Mouse (Mus musculus): ENCODE data around the gene Gm49322.
"Not testable (repeated sequence)": the region's sequence is repeated elsewhere in the genome, so short reads cannot be mapped to it uniquely, and the experiment has no call there.

Gene Gm49322

GRCm38 (mm10) chr10:80614351-80614750 is 8.5 kb downstream of the Gm49322 start:
- peak; percentile 56 for DNase-seq

DNA sequence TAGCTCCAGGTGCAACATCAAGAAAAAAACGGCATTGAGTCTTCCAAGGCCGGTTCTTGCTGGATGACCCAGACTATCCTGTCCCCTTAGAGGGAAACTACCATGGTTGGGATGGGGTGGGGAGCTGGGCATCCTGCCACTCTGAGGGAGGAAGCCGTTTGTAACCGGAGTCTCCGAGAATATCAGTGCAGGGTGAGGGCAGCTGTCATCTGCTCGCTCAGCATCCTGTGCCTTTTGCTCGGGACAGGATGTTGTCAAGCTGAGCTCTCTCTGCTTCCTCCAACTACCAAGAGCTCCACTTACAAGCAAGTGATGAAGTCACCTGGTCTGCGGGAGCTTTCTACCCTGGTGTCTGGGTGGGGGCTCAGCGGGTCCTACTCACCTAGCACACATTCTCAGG is 12.4 kb downstream of the Gm49322 start:
- DNase-seq = peak; percentile 73

DNA sequence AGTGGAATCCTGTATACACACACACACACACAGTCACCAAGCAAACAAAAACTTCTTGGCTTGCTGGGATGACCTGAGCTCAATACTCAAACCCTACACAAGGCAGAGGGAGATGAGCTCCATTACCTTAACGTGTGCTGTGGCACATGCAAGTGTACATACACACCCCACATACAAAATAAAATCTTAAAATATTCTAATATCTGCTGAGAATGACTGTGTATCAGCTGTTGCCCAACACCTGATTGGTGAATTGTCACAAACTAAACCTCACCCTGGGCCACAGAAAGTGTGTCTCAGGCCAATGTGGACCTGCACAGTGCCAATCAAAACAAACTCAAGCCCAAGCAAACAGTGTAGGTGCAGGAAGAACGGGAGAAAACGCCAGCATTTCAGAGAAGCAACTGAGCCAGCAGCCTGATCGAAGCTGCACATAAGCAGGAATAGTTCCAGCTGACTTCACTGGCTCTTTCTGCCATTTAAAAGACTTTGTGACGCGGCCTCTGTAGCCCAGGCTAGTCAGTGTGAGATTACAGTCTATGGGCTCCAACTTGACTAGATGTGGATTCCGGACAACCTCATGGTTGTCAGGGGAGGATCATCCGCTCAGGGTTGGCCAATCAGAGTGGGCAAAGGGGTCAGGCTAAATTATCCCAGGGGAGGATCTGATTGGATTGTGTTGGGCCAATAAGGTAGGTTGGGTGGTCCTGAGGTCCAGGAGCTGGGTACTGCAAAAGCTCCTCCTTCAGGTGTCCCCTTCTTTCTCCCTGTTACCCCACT is 13.8 kb downstream of the Gm49322 start:
- DNase-seq = no peak

- no peak for DNase-seq
These were observed 14.5 kb downstream of the Gm49322 start for GRCm38 (mm10) chr10:80620365-80620764.

GRCm38 (mm10) chr10:80620796-80621689 is 15.2 kb downstream of the Gm49322 start:
- no peak for DNase-seq

DNA sequence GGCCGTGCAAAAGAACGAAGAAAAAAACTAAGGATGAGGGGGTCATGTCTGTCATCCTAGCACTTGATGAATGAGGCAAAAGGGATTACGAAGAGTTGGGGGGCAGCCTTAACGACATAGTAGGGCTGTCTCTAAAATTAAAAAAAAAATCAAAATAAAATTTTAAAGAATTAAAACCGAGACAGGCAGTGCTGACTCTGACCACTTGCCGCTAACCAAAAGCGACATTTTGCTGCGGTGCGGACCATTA is 15.8 kb downstream of the Gm49322 start:
- DNase-seq = no peak

DNA sequence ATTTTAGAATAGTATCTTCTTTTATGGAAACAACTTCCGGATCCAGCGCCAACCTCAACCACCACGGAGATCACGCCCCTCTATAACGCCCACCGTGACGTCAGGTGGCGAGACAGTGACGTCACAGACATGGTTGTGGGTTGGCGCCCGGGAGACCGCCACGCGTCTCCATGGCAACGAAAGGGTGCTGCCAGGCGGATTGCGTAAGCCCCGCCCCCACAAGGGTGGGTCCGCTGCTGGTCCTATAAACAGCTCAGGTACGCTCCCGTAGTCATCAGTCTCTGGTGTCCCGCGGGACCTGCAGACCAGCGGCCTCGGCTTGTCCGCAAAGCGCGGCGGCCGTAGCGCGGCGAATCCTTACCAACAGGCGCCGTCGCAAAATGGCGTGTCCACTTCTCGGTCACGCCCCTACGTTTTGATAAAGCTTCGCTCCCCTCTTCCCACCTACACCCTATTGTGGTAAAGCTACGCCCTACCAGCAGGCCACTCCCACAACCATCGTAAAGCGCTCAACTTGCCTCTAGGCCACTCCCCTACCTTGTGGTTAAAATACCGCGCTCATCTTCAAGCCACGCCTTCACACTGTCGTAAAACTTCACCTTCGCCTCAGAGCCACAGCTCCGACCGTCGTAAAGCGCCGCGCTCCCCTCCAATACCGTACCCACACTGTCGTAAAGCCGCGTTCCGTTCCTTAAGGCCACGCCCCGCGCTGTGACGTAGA is 16.3 kb downstream of the Gm49322 start:
- peak; percentile 100 for DNase-seq

- peak; percentile 92 for DNase-seq
These were observed 17.0 kb downstream of the Gm49322 start, which contains the start of gene Csnk1g2 for GRCm38 (mm10) chr10:80622661-80623456. Gene Csnk1g2 (plus strand): TSS chr10:80622838.

DNA sequence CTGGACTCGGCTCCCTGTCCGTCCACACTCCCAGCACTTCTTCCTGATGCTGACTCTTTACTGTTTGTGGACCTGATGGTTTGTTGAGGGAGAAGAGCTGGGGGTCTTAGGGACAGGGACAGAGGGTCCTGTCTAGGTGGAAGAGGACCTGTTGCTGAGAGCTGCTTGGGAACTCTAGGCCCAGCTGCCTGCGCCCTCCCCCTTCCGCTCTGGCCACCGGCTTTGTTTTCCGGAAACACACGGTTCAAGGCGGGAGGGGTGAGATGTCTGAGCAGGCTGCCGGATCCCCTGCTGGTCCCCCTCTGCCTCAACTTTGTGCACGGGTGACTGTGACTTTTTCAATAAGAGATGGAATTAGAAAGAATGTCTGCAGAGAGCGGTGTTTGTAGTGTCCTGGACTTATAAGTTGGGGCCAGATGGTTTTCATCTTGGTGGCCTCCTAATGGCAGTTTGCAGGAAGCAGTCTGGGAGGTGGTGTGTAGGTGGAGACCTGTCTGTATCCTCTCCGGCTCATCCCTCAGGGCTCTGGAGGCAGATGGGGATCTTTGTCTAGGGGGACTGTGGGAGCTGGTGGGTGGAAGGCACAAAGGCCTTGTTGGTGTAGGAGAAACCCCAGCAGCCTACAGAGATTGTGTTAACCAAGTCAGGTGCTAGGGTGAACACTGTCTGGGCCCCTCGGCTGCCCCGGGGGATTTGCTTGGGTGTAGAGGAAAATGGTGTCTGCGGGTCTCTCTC is 17.8 kb downstream of the Gm49322 start:
- DNase-seq = peak; percentile 84

- DNase-seq = no peak
These were observed 19.9 kb downstream of the Gm49322 start for GRCm38 (mm10) chr10:80625764-80626163.

- DNase-seq = no peak
These were observed 21.9 kb downstream of the Gm49322 start for GRCm38 (mm10) chr10:80627685-80628084.

DNA sequence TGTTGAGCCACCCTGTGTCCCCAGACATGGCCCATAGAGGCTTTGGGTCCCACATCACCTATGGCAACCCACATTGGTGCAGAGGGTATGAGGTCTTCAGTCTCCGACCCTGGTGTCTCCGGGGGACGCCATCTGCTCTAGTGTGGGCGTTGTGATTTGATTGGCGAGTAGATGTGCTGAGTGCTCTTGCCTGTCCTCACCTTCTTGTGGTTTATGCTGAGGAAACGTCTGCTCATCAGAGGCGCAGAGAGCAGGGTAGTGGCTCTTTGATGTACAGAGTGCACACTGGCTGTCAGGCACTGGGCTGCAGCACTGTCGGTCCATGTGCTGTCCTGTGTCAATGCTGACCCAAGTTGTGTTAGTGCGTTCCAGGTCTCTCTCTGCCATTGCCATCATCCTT is 23.1 kb downstream of the Gm49322 start:
- DNase-seq = no peak

- DNase-seq = no peak
These were observed 29.5 kb downstream of the Gm49322 start for GRCm38 (mm10) chr10:80635345-80635744.

- no peak for DNase-seq
These were observed 41.1 kb downstream of the Gm49322 start for GRCm38 (mm10) chr10:80646936-80647335.

GRCm38 (mm10) chr10:80649910-80650309 is 44.1 kb downstream of the Gm49322 start:
- DNase-seq = not testable (repeated sequence)

DNA sequence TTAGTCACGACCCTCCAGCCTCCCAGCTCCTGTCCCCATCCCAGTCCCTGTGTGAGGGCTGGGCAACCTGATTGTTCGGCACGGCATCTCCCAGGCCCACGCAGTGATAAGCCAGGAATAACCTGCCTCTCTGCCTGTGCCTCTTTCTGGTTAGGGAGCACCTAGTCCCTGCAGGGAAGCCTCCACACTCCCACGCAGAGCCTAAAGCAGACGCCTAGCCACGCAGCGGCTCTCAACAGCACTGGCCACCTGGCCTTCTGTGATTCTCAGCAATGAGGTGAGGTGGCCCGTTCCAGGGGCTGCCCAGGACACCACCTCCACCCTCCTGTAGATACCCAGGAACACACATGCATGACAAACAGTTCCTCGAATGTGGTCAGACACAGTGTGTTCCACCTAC is 44.6 kb downstream of the Gm49322 start:
- DNase-seq = no peak

DNA sequence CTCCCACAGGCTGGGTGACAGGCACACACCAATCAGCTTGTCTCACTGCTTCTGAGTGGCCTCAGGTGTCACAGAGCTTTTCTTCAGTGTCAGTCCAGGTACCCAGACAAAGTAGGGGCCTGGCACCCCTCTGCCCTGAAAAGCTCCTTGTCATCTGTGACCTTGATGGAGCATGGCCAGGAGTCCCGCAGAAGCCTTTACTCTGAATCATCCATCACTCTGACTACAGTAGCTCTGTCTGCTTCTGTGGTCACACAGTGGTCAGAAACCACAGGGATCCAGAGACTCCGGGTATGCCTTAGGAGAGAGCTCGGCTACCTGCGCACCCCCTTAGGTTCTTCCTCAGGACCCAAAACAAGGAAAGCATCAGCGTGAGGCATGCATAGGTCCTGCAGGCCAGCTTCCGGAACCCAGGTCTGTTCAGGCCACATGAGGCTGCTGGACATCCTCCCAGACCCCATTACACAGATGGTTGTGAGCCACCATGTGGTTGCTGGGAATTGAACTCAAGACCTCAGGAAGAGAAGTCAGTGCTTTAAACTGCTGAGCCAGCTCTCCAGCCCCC is 47.4 kb downstream of the Gm49322 start:
- no peak for DNase-seq

- DNase-seq = no peak
These were observed 49.0 kb downstream of the Gm49322 start for GRCm38 (mm10) chr10:80654866-80655265.

- DNase-seq = no peak
These were observed 49.7 kb downstream of the Gm49322 start for GRCm38 (mm10) chr10:80655406-80656129.

GRCm38 (mm10) chr10:80656130-80656862 is 50.5 kb downstream of the Gm49322 start:
- peak; percentile 100 for DNase-seq
